Mouse (Mus musculus) liver, adult 2 months (tissue): ENCODE data around the gene Cmtm7.

Source experiments
- CTCF ChIP-seq: fragments of 200-500 bp; IDR thresholded peaks from 2 replicates; pipeline ENCODE4 v1.5.1; 2011; ENCODE audit warnings: low read depth, low read length, control low read depth
- POLR2A ChIP-seq: fragments of 200-500 bp; IDR thresholded peaks from 2 replicates; pipeline ENCODE4 v1.6.1; 2011; ENCODE audit warnings: low read length, control low read depth; ENCODE audit not compliant: insufficient read depth; ENCODE audit errors: extremely low read depth

- no peak for TF ChIP-seq CTCF
- TF ChIP-seq POLR2A, result no peak
Observed at GRCm38 (mm10) chr9:114768066-114768465, 13.6 kb downstream of the Cmtm7 start.
